Mouse (Mus musculus): ENCODE data around the gene Acp2. TPM values are rescaled to one million over a fixed set of nuclear protein-coding genes. Genes with fewer than 3 reads are reported as not detected.
A peak's percentile ranks its signal among the peaks of the same experiment; 100 is the strongest.
"Not testable (repeated sequence)": the region's sequence is repeated elsewhere in the genome, so short reads cannot be mapped to it uniquely, and the experiment has no call there.

Gene Acp2
- polyA plus RNA-seq, 1 experiment, result 27.9 TPM

GRCm38 (mm10) chr2:91229735-91230134 lies 27.1 kb downstream of the Acp2 start:
- H3K27ac ChIP-seq (replicated peaks; ENCODE audit: low read depth, low read length), result no peak overlapping the region

DNA sequence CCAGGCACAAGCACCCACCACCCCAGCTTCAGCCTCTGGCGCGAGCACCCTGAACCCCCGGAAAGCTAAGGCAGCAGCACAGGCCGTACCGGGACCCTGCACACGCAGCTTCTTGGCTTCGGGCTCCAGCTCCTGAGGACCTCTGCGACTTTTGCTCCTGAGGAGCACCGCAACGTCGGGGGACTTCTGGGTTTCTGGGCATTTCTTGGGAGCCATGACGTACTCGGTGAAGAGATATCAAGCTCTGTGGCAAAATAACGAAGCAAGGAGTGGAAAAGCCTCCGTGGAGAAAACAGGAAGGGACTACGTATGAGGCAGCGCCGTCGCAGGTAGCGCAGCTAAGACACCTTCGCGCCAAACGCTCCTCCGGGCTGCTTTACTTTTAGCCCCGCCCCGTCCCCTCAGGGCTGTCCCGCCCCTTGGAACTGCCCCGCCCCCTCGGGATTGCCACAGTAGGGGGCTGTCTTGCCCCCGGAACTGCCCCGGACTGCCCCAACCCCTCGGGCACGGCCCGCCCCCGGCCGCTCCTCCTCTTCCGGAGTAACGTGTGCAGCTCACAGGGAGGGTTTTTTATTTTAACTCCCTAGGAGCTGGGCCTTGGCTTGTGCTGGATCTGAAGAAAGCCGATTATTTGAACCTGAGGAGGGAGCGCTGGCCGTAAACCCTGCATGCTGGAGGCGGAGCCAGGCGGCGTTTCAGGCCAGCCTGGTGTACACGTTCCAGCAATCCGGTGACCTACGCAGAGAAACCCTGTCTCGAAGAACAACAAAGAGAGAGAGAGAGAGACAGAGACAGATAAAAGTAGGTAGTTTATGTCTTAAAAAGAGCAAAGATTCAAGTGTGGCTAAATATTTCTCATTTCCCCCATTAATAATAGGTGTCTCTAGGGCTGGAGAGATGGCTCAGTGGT lies 34.2 kb downstream of the Acp2 start, which contains the start of gene Ddb2:
Gene Ddb2, minus strand, starts transcription at position 382 of the 910 bp plus-strand sequence.
- peak within 1 kb of the TSS; percentile 69 for H3K27ac ChIP-seq (replicated peaks; ENCODE audit: low read depth, low read length)
- H3K4me3 ChIP-seq (ENCODE audit: insufficient read depth, low read depth, low read length), result peak within 1 kb of the TSS; percentile 75
- H3K4me1 ChIP-seq (ENCODE audit: control insufficient read depth, insufficient read depth, insufficient read length, low read length), result no peaks in the 10 kb centered on the region

More at GRCm38 (mm10) chr2:91229735-91230134, 27.1 kb downstream of the Acp2 start:
- Histone ChIP-seq H3K4me3 (ENCODE audit: insufficient read depth, low read depth, low read length) (no peak overlapping the region), H3K4me1 (ENCODE audit: control insufficient read depth, insufficient read depth, insufficient read length, low read length) (no peaks in the 10 kb centered on the region)

DNA sequence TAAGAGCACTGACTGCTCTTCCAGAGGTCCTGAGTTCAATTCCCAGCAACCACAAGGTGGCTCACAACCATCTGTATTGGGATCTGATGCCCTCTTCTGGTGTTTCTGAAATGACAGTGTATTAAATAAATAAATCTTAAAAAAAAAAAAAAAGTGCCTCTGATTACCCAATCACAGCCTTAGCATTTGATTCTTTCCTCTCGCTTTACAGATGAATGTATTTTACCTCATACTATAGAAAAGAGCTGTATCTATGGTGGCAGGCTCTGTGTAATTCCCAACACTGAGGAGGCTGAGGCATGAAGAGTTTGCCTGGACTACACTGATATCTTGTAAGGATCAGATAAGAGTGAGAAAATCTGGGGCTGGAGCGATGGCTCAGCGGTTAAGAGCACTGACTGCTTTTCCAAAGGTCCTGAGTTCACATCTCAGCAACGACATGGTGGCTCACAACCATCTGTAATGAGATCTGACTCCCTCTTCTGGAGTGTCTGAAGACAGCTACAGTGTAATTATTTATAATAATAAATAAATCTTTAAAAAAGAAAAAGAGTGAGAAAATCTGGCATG lies 34.9 kb downstream of the Acp2 start:
- not testable (repeated sequence) for H3K4me1 ChIP-seq (ENCODE audit: control insufficient read depth, insufficient read depth, insufficient read length, low read length)
- peak overlapping the region; percentile 58 for H3K4me3 ChIP-seq (ENCODE audit: insufficient read depth, low read depth, low read length)
- H3K27ac ChIP-seq (replicated peaks; ENCODE audit: low read depth, low read length), result 0 out of 2 replicates have a peak overlapping the region, but pooled peaks have one; percentile 48

DNA sequence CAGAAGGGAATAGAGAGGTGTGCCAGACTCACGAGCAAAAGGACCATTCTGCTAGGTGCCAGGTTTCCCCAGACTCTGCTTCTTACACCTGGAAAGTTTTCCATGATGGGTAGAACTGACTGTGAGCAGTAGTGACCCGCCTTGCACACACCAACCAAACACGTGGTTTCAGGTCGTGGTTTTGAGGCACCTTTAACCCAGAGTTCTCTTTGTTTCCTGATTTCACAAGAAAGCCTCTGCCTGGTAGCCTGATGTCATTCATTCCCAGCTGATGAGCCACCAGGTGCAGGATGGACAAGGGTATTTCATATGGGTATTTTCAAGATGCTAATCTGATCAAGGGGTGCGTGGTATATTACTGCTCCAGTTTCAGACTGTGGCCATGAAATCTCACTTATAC lies 39.9 kb downstream of the Acp2 start:
- H3K4me3 ChIP-seq (ENCODE audit: insufficient read depth, low read depth, low read length), result no peak overlapping the region
- H3K4me1 ChIP-seq (ENCODE audit: control insufficient read depth, insufficient read depth, insufficient read length, low read length), result no peaks in the 10 kb centered on the region
- no peak overlapping the region for H3K27ac ChIP-seq (replicated peaks; ENCODE audit: low read depth, low read length)

GRCm38 (mm10) chr2:91243416-91243815 lies 40.7 kb downstream of the Acp2 start:
- Histone ChIP-seq H3K4me1 (ENCODE audit: control insufficient read depth, insufficient read depth, insufficient read length, low read length) (no peaks in the 10 kb centered on the region), H3K4me3 (ENCODE audit: insufficient read depth, low read depth, low read length) (no peak overlapping the region), H3K27ac (replicated peaks; ENCODE audit: low read depth, low read length) (no peak overlapping the region)

GRCm38 (mm10) chr2:91244557-91245228 lies 42.0 kb downstream of the Acp2 start:
- H3K4me1 ChIP-seq (ENCODE audit: control insufficient read depth, insufficient read depth, insufficient read length, low read length), result no peaks in the 10 kb centered on the region
- H3K4me3 ChIP-seq (ENCODE audit: insufficient read depth, low read depth, low read length), result no peak overlapping the region
- H3K27ac ChIP-seq (replicated peaks; ENCODE audit: low read depth, low read length), result no peak overlapping the region

GRCm38 (mm10) chr2:91248366-91248765 lies 45.7 kb downstream of the Acp2 start:
- Histone ChIP-seq H3K4me1 (ENCODE audit: control insufficient read depth, insufficient read depth, insufficient read length, low read length) (no peaks in the 10 kb centered on the region), H3K4me3 (ENCODE audit: insufficient read depth, low read depth, low read length) (no peak overlapping the region), H3K27ac (replicated peaks; ENCODE audit: low read depth, low read length) (no peak overlapping the region)

DNA sequence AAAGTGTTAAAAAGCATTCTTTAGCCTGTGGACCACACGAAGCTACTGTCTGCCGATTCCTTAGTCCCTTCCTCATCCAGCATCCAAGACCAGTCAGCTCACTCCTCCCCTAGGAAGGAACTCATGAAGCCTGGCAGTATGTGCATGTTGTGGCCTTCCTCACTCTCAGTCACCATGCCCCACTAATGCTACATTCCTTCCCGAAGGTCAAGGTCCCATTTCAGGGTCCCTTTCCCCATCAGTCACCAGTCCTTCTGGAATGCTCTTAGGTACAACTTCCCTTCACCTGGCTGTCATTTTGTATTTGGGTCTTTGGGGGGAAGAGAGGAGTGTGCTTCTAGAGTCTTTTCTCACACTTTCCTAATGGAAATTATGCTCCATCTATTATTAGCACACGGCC lies 49.3 kb downstream of the Acp2 start:
- no peak overlapping the region for H3K4me3 ChIP-seq (ENCODE audit: insufficient read depth, low read depth, low read length)
- H3K27ac ChIP-seq (replicated peaks; ENCODE audit: low read depth, low read length), result no peak overlapping the region
- no peaks in the 10 kb centered on the region for H3K4me1 ChIP-seq (ENCODE audit: control insufficient read depth, insufficient read depth, insufficient read length, low read length)

GRCm38 (mm10) chr2:91252512-91252911 lies 49.8 kb downstream of the Acp2 start:
- Histone ChIP-seq H3K27ac (replicated peaks; ENCODE audit: low read depth, low read length) (no peak overlapping the region), H3K4me3 (ENCODE audit: insufficient read depth, low read depth, low read length) (no peak overlapping the region)

GRCm38 (mm10) chr2:91254725-91255380 lies 52.2 kb downstream of the Acp2 start:
- Histone ChIP-seq H3K27ac (replicated peaks; ENCODE audit: low read depth, low read length) (peak overlapping the region; percentile 58; the same call in 1 of the 2 replicates), H3K4me1 (ENCODE audit: control insufficient read depth, insufficient read depth, insufficient read length, low read length) (no peaks in the 10 kb centered on the region), H3K4me3 (ENCODE audit: insufficient read depth, low read depth, low read length) (peak overlapping the region; percentile 89; the same call in 1 of the 2 replicates)

More at GRCm38 (mm10) chr2:91252512-91252911, 49.8 kb downstream of the Acp2 start:
- no peaks in the 10 kb centered on the region for H3K4me1 ChIP-seq (ENCODE audit: control insufficient read depth, insufficient read depth, insufficient read length, low read length)

- Histone ChIP-seq H3K27ac (replicated peaks; ENCODE audit: low read depth, low read length) (peak within 1 kb of the TSS; percentile 58; the same call in 1 of the 2 replicates), H3K4me1 (ENCODE audit: control insufficient read depth, insufficient read depth, insufficient read length, low read length) (no peaks in the 10 kb centered on the region), H3K4me3 (ENCODE audit: insufficient read depth, low read depth, low read length) (peak within 1 kb of the TSS; percentile 89)
Observed at GRCm38 (mm10) chr2:91255661-91256150, 53.0 kb downstream of the Acp2 start, which contains the start of gene Pacsin3. Pacsin3 (plus strand) TSS chr2:91255954.

GRCm38 (mm10) chr2:91256256-91257125 lies 53.8 kb downstream of the Acp2 start:
- H3K4me1 ChIP-seq (ENCODE audit: control insufficient read depth, insufficient read depth, insufficient read length, low read length), result no peaks in the 10 kb centered on the region
- H3K4me3 ChIP-seq (ENCODE audit: insufficient read depth, low read depth, low read length), result peak overlapping the region; percentile 89
- no peak overlapping the region for H3K27ac ChIP-seq (replicated peaks; ENCODE audit: low read depth, low read length)

DNA sequence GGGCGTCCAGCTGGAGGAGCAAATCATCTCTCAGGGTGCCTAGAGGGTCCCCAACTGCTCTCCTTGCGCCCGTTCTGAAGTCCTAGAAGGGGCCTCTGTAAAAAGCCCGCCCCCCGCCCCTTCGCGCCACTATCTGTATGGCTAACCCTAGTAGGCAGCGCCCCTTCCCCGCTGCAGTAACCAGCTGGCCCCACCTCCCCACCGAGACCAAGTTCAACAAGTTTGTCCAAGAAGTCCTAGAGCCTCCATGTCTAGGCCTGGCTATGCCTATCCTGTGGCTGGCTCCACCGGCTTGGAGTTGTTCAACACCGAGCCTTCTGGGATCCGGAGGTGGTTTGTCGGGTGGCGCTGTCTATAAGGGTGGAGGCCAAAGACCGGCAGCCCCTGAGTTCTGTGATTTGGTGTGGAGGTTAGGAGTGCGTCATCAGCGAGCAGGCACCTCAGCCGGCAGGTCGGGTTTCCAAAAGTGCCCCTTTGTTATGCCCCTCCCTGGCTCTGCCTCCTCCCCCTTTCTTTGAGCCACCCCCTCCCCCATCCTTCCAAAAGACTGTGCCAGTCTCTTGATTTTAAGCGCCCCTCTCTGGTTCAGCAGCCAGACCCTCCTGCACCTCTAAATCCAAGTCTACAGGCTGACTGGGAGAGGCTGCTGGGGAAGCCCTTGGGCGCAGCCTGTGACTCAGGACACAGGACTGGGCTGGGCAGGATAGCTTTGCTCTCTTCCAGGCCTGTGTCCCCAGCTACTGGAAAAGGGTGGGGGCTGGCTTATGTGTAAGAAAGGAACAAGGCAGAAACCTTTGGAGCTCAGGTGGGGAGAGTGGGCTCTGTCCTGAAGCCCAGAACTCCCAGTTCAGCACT lies 54.7 kb downstream of the Acp2 start:
- no peak overlapping the region for H3K27ac ChIP-seq (replicated peaks; ENCODE audit: low read depth, low read length)
- no peaks in the 10 kb centered on the region for H3K4me1 ChIP-seq (ENCODE audit: control insufficient read depth, insufficient read depth, insufficient read length, low read length)

More for the DNA sequence above, 54.7 kb downstream of the Acp2 start:
- H3K4me3 ChIP-seq (ENCODE audit: insufficient read depth, low read depth, low read length), result peak overlapping the region; percentile 89

Data from brown adipose tissue, adult 24 weeks (tissue).